Mouse (Mus musculus) right cerebral cortex, adult 18-20 months (tissue): ENCODE measurements around the gene Tns1.

ENCODE experiments used
- DNase-seq: peaks from one replicate; pipeline ENCODE4 v3.0.0; 2022; ENCODE audit warnings: mixed read lengths

The Tns1 gene

DNA sequence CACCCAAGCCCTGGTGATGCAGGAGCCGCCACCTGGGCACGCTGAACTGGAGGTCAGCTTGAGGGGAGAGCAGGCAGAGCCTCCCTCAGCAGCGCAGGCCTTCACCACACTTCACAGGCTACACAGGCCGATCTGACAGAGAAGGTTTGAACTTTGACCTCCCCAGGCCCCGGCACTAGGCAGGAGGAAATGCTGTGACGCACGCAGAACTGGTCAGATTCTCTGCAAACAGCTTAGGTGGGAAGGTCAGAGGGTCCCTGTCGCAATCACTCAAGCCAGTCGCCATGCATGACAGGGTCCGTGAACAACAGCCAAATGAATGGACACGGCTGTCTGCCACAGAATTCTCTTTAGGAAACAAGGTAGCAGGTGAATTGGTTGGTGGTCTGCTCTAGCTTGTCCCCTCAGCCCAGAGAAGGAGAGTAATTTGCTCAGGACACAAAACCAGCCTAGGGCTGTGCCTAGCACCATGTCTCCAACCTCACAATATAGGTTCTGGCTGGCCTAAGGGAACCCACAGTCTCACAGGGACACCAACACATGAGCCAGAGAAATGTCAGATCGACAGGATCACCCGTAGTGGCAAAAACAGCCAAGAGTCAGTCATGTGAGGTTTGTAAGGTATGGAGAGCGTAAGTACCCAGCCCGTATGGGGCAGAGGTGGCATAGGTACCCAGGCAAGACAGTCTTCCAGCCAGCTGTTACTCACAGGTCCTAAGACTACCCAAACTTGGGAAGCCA lies 194.9 kb downstream of the Tns1 start:
- no peak for DNase-seq

DNA sequence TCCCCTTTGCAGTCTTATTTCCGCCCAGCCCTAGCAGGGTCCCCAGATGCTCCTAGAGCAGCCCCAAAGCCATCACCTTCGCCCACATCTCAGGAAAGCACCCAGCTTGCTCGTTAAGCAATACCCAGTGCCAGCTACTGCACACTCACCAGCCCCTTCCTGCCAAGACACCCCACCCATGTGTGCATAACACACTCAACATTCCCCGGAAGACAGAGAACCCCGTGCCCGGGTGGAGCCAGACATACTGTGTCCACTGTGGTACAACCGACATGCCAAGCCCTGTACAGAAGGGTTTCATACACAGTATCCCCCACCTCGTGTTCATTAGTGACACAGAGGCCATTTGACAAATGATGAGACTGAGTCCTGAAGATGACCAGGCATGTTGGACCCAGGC lies 195.9 kb downstream of the Tns1 start:
- no peak for DNase-seq

DNA sequence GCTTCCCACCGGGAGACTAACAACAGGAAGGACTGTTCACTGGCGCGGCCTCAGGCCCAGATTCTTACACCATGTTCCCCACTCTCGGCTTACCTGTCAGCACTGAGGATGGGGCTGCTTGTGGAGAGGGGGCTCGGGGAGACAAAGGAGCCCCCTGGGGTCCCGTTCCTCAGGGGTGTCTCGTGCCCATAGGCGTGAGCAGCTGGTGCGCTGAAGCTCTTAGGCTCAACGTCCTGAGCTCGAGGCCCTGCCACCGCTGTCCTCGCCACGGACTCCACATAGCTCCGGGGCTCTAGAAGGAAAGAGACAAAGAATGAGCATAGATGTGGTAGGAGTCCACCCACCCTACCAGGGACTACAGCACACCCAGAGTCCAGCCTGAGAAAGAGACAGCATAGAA lies 196.4 kb downstream of the Tns1 start:
- DNase-seq = no peak

DNA sequence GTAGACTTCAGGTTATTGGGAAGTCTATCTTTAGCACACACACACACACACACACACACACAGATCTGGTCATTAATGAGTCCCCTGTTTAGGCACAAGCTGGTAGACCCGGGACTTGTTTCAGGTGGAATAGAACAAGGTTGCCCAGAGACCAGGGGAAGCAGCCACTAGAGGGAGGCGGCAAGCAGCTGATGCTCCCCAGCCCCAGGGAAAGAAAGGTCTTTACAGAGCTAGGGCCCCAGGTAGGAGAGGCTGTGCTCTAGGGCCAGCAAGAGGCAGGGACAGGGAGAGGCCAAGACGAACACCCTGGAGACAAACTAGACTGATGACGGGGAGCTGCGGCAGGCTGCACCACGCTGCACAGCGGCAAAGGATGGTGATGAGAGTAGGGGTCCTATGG lies 198.0 kb downstream of the Tns1 start:
- no peak for DNase-seq

DNA sequence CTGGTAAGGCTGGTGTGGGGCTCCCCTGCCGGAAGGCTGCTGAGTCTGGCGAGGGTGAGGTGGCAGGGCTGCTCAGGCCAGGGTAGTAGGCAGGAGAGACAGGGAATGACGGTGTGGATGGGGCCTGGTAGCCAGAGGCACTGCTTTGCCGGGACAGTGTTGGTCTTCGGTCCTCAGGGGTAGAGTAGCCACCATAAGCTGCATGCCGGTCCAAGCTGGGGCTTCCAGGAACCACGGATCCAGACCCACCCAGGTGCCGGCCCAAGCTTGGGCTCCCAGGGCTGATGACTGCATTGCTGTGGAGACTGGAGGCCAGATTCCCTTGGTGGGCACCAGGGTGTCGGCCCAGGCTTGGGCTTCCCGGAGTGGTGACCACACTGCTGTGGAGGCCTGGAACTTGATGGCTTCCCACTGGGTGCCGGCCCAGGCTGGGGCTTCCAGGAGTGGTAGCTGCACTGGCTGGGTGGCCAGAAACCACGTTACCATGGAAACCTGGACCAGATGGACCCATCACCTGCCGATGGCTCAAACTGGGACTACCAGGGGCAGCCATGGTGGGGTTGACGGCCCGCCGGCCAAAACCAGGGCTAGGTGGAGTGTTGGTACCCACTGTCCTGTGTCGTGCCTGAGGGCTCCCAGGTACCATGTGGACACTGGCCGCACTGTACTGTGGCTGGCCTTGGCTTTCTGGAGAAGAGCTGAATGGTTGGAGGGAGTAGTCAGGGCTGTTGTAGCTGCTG lies 199.2 kb downstream of the Tns1 start:
- no peak for DNase-seq

DNA sequence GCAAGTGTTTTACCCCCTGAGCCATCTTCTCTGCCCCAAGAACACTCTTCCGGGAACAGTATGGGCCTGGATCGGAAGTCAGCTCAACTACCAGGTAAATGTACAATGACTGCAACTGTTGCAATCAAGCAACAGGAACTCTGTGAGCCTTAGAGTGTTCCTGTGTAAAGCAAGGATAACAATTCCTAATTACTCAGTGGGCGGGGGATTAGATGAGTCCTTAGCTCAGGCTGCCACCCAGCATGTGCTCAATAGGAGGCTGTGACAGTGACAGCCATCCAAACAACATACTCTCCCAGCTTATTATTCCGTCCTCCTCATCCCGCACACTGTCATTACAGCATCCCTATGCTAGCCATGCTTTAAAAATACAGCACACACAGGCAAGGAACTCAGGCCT lies 200.0 kb downstream of the Tns1 start:
- no peak for DNase-seq

DNA sequence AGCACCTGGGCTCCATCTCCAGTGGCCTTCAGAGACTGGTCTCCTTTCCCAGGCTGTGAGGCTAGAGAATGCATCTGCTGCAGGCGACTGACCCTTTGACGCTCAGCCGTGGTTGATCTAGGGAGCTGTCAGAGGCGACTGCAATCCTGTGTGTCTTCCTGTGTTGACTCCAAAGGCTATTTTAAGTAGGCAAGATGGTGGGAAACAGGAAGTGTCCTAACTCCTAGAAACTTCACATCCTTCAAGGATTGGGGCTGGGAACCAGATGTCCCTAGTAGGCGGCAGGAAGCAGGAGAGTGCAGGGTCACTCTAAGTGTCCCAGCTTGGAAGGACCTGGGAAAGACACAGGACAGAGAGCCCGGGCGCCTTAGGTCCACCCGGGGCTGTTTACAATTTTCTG lies 201.1 kb downstream of the Tns1 start:
- DNase-seq = no peak

DNA sequence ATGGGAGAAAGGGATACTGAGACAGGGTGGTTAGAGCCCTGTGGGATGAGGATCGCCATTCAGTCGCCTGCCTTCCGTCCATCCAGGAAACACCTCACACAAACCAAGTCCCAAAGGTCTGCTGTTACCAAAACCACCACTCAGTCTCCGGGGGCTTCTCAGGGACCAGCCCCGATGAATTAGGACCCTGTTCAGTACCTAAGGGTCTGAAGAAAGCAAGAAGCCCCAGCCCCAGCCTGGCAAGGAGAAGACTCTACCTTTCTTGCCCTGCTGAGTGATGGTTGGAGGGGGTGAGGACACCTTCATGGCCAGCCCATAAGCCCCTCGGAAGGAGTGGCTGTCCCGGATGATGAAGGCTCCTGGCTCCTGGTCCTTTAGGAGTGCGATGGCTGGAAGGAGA lies 203.5 kb downstream of the Tns1 start:
- DNase-seq = no peak

DNA sequence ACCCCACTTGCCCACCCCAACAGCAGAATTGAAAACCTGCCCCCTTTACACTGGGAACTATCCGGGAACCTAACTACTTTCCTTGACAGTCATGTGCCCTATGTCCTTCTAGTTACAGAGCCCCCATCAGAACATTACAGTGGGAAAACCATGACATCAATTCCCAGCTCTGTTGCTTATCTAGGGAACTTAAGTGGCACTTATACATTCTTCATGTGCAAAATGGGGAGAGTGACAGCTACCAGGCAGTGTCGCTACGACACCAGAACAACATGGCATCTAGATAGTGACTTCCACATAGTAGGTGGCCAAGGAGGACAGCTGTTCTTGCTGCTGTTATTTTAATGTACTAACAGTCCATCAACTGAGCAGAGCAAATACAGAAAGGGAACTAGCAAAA lies 204.3 kb downstream of the Tns1 start:
- DNase-seq = no peak

DNA sequence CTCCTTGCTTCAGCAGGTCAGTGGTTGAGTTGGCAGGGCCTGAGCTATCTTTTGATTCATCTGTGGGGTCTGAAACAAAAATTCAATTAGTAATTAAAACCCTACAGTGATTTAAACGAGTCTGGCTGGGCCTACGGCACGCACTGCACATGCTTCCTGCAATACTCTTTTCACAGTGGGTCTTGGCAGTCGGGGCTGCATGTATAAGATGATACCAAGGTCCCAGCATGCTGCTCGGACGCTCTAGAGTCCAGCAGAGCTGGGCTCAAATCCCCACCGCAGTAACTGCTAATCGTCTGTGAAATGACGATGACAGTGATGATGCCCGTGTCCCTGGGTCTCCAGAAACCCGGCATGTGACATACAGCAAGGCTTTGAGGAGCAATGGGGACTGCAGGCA lies 206.2 kb downstream of the Tns1 start:
- DNase-seq = no peak

DNA sequence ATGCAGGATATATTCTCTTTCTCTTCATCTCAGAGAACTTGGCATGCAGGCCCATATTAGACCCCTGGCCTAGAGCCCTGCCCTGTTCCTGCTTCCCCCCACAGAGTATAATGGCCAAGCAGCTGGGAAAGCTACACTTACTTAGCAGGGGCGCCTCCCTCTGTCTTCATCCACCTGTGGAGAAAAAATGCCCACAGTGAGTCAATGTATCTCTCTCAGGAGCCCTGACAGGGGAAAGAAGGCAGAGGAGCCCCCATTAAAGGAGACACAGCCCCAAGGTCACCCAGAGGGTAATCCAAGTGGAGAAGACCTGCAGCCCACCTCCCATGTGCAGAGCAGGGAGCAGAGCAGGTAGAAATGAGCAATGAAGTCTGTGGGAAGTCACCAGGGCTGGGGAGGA lies 208.0 kb downstream of the Tns1 start:
- DNase-seq = no peak

DNA sequence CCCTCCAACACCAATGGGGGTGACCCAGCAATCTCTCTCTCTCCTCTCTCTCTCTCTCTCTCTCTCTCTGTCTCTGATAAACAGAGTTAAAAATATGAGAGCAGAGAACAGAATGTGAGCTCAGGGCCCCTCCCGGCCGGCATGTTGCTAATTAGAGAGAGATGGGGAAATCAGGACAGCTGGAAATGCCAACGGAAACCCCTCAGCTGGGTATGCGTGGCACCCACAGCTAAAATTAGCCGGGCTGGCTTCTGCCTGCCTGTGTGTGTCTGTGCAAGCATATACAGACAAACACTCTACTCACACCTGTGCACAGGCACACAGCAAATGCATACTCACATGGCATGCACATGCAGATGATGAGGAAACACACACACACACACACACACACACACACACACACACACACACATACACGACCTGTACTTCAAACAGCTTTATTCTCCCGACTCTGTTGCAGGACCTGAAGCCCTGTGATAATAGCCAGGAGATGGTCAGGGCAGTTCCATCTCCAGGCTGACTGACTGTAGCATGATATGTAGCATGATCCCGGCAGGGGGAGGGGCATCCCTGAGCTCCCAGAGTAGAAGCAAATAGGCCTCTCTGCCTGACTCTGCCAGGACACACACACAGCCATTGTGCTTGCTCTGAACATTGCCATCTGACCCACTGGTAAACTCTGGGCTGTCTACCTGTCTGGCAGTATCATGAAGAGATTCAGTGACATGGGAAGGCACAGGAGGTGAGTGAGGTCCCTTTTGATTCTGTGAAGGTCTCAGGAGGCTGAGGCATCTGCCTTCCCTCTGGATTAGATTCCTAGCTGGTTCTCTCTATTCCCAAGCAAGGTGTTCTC lies 208.8 kb downstream of the Tns1 start:
- DNase-seq = peak; percentile 59

DNA sequence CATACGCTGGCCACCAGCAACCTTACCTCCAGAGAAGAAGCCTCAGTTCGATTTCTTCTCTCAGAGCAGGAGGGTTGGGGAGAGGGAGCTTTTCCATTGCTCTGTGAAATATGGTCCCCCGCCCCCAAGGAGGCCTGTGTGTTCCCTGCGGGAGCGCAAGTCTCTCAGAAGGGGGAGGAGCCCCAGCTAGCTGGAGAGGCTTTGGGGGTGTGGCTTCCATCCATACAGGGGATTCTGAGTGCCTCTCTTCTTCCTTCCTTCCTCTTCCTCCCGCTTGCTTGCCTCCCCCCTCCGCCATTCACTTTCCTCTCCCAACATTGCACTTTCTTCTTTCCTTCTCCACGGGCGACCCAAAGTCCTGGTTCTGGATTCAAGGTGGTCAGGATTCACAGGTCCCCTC lies 210.2 kb downstream of the Tns1 start:
- DNase-seq = no peak

DNA sequence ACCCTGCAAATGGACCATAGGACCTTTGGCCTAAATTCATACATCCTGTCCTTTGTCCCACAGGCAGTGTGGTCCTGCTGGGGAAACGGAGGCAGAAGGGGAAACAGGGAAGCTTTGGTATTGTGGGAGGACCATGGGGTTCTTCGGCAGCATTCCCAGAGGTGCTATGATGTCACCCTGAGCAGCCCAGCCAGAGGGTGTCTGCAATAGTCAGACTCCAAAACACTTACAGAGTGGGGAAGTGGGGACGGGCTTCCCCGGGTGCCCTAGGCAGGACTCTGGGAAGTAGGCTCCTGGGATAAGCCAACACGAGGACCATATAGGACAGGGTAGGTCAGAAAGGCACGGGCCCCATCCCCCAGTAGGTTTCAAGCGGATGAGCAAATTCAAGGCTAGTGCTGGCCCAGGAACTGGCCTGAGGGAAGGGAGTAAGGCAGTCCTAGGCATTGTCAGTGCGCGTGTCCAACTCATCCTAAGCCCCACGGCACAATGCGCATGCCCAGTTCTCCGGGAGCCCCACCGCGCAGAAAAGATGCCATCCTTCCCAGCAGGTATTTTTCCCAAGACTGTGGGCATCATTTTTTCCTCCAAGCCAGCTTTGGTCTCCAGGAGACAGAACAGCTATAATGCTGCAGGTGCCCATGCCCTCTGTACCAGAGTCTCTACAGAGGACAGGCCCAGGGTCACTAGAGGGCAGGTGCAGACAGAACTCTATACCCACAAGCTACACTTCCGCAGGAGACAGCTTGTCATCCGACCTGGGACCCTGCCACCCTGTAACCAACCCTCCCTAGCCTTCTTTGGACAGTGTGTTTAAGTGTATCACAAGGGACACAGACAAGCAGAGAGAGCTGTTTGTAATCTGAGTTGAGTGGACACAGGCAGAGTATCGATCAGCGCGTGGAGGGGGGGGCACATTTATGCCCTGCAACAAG lies 210.9 kb downstream of the Tns1 start:
- no peak for DNase-seq

DNA sequence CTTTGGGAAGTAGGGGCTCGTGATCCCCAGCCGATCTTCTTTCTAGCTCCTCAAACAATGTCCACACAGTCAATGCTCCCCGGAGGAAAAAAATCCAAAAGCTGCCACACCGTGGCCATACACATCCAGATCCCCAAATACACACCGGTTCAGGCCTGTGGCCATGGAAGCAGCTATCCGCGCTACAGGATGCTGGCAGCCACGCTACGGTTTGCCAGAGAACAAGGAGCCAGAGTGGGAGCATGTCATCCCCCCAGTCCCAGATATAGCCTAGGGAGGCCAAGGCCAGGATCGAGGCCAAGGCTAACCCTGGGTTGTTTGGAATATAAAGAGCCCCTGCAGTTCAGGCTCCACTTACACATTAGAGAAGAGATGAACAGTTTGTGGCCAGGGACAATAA lies 211.8 kb downstream of the Tns1 start:
- DNase-seq = no peak

DNA sequence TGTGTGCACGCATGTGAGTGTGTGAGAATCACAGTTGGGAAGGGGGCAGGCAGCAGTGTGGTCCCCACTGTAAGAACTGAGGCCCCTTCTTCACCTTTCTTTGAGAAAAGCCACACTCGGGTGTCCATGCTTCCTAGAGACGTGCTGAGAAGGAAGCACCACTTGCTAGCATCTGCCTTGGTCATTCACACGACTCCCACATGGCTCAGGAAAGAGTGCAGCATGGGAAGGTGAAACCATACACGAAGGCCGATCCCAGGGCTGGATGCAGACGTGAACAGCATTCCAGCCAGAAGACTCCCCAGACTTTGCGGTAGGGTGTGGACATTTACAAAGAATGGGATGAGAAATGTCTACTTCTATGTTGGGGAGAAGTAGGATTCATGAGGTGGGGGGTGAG lies 212.3 kb downstream of the Tns1 start:
- DNase-seq = no peak

DNA sequence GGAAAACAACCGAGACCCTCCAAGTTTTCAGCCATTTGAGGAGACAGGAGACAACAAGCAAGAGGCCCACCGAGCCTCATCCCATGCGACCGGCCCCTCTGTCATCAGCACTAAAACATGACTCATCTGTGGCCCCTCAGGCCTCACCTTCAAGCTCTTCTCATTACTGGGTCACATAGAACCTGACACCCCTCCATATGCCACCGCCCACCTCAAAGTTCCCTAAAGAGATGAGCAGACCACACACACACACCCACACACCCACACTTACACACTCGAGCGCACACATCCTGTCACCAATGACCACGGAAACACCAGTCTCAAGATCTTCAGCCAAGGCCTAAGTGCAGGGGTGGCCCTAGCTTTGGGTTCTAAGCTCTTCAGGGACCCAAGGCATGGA lies 213.5 kb downstream of the Tns1 start:
- DNase-seq = no peak

DNA sequence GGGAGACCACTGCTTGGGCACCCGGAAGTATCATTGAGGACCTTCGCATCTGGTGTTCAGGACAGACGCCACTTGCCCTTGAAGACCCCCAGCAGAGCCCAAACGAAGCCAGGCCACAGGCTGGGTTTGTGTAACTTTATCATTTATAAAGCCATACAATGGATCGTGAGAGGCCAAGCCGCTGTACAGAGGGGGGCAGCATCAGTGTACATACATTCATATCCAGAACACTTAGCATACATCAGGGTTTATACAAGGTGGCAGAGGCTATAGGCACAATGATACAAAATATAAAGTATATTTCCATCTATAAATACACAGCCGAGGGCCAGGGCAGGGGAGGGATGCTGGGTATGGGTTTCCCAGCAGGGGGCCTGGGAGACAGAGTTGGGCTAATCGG lies 214.1 kb downstream of the Tns1 start:
- DNase-seq = no peak

DNA sequence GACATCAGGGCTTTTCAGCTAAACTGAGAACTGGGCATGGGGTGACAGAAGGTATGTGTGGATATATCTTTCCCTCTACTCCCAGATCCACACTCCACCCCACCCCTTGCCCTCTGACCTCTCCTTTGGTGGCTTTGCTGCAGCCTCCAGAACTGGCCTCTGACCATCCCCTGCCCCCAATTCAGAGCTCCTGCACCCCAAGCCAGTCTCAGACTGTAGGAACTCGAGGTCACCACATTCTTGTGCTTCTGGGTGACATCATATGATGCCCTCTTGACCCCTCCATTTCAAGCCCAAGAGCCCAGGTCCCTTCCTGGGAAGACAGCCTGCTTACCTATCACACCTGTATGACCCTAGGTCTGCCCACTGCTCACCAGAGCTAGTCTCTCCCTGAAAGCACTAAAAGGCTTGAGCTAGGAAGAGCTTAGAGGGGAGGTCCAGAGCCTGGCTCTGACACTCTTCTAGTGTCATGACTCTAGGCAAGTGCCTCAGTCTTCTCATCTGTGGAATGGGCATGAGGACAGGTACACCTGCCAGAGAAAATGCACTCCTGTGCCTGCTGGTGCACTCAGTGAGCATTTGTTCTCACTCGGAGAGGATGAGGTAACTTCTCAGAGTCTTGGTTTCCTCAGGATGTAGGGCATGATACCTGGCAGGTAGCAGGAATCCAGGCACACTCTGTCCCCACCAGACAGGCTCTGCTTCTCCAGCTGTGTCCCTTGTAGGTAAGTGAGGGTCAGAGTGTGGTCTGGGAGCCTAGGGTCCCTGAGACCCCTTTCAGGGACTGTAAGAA lies 214.9 kb downstream of the Tns1 start:
- no peak for DNase-seq

DNA sequence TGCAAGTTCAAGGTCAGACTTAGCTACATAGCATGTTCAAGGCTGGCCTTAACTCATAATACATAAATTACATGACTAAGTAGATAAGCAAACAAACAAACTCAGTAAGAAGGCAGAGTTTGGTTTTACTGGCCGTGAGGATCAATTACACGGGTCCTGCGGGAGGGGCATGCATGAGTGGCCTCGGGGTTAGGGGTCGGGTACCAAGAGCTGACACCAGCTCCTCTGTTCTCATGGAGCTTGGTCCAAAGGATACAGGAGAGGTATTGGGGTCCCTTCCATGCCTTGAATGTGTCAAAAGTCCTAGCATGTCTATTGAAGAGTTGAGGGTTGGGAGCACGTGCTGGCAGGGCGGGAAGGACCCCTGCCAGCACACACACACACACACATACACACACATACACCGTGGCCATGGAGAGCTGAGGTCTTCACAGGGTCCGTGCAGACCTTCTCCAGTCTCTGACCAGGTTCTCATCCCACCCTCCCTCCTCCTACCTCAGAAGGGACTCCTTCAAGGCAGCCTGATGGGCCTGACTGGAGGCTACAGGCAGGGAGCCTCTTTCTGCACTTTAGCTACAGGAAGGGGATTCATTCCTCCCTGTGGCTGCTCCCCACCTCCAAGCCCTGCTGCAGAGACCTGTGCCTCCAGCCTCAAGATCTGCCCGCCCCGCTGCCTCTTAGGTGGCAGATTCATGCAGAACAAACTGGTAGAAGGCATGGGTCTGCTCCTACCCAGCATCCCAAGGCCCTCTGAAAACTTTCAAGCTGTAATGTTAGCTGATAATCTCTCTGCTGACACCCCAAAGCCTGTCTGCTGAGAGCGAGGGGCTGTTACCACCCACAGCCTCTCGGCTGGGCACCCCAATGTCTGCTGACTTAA lies 215.9 kb downstream of the Tns1 start:
- DNase-seq = no peak

DNA sequence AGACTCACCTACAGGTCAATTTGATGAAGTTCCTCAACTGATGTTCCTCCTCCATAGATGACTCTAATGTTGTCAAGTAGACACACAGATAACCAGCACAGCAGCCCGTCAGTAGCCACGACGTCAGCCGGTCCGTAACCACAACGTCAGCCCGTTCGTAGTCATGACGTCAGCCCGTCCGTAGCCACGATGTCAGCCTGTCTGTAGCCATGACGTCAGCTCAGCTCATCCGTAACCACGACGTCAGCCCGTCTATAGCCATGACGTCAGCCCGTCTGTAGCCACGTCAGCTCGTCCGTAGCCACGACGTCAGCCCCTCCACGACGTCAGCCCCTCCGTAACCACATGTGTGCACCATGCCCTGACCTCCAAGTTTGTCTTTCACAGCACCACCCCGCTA lies 217.1 kb downstream of the Tns1 start:
- no peak for DNase-seq
